ENCODE assay signal across 17 mouse cellular contexts in genomic region chr4:82234443-82234842, GRCm38 (mm10).
DNase-seq lines count a peak whose midpoint lies in the region; ATAC-seq lines count a peak whose summit lies in the region.
"Had no signal": no experiment of that assay in that cellular context is flagged by ENCODE, and none has a peak within 500 bp of the region (broad histone marks: within the 10 kb centered on the region; RNA-seq: fewer than 3 reads in every experiment).

No protein-coding gene starts in this region.

- intact Hi-C loops in heart, postnatal 14 days (cut with DNase I) = no loop called here

- no peak for ATAC-seq in heart, embryonic 12.5 days (ENCODE audit: insufficient number of reproducible peaks, low FRiP score)
- no peak for ATAC-seq in lung, embryonic 15.5 days (ENCODE audit: borderline replicate concordance, extremely low read depth, low FRiP score, low TSS enrichment)
- ATAC-seq: activated CD4-positive, CD25-positive, alpha-beta regulatory T cell, adult 4 months; midbrain, embryonic 16.5 days had no signal

- WGBS in heart, embryonic 12.5 days = 51% methylated on average over 5 of the region's 5 CpGs
- WGBS in lung, embryonic 15.5 days = 48% methylated on average over 5 of the region's 5 CpGs

- peaks cover 13% of the 10 kb centered on the region; the same call in 1 of the 2 replicates for H3K4me1 ChIP-seq in heart, embryonic 12.5 days (replicated peaks)
- H3K4me1 ChIP-seq in lung, embryonic 15.5 days = 0 out of 2 replicates have a peak, but pooled peaks cover 6% of the 10 kb centered on the region
- H3K4me1 ChIP-seq: embryonic facial prominence, embryonic 10.5 days; hindbrain, embryonic 12.5 days; neural tube, embryonic 13.5 days had no signal

- no peaks in the 10 kb centered on the region for H3K27me3 ChIP-seq in heart, embryonic 12.5 days (replicated peaks)
- H3K27me3 ChIP-seq in lung, embryonic 15.5 days = no peaks in the 10 kb centered on the region
- H3K27me3 ChIP-seq: hindbrain, embryonic 12.5 days; neural tube, embryonic 13.5 days had no signal

- H3K36me3 ChIP-seq in heart, embryonic 12.5 days = no peaks in the 10 kb centered on the region; the same call in 1 of the 2 replicates
- no peaks in the 10 kb centered on the region for H3K36me3 ChIP-seq in lung, embryonic 15.5 days
- H3K36me3 ChIP-seq: embryonic facial prominence, embryonic 10.5 days; hindbrain, embryonic 12.5 days; neural tube, embryonic 13.5 days had no signal

- peak overlapping the region; percentile 60; the same call in 1 of the 2 replicates for H3K27ac ChIP-seq in heart, embryonic 12.5 days (ENCODE audit: poor library complexity, severe bottlenecking)
- H3K27ac ChIP-seq in lung, embryonic 15.5 days = 0 out of 2 replicates have a peak overlapping the region, but pooled peaks have one; percentile 6
- H3K27ac ChIP-seq: embryonic facial prominence, embryonic 10.5 days; hindbrain, embryonic 12.5 days; layer of hippocampus, adult 2 months; neural tube, embryonic 13.5 days had no signal

- peaks cover 12% of the 10 kb centered on the region for H3K9me3 ChIP-seq in heart, embryonic 12.5 days (replicated peaks)
- H3K9me3 ChIP-seq in lung, embryonic 15.5 days = peaks cover 9% of the 10 kb centered on the region; the same call in 1 of the 2 replicates

- no peak overlapping the region for H3K4me3 ChIP-seq in heart, embryonic 12.5 days
- H3K4me3 ChIP-seq in lung, embryonic 15.5 days = no peak overlapping the region
- H3K4me3 ChIP-seq: embryonic facial prominence, embryonic 10.5 days; hindbrain, embryonic 12.5 days; layer of hippocampus, adult 2 months; neural tube, embryonic 13.5 days had no signal

- no peak overlapping the region for H3K9ac ChIP-seq in heart, embryonic 12.5 days
- H3K9ac ChIP-seq in lung, embryonic 15.5 days = no peak overlapping the region
- H3K9ac ChIP-seq: hindbrain, embryonic 12.5 days; neural tube, embryonic 13.5 days had no signal

- H3K4me2 ChIP-seq in heart, embryonic 12.5 days = no peak overlapping the region
- H3K4me2 ChIP-seq in lung, embryonic 15.5 days = no peak overlapping the region
- H3K4me2 ChIP-seq: hindbrain, embryonic 12.5 days; neural tube, embryonic 13.5 days had no signal

- DNase-seq in heart, postnatal 14 days = no peak
- DNase-seq in lung, postnatal 14 days = no peak
- DNase-seq in left cerebral cortex, adult 18-20 months (ENCODE audit: low spot score in 2 of 2) = peak; percentile 17 to 32
- peak; percentile 67 for DNase-seq in telencephalon, adult 2 months (ENCODE audit: low read depth, low spot score)
- no peak for DNase-seq in cerebellum, adult 9-11 months
- DNase-seq: cerebellum, adult 9-10 months; gastrocnemius, postnatal 36 days; kidney, adult 2 months; liver had no signal

Comparison
In these comparisons a context has a peak if more than half of its experiments do, and no peak if none do; other contexts are left out.
1. DNase-seq: peak in left cerebral cortex, adult 18-20 months (2 of 2) and telencephalon, adult 2 months (single experiment); none in heart, postnatal 14 days (0 of 2), lung, postnatal 14 days (single experiment) and cerebellum, adult 9-11 months (single experiment).